Mouse (Mus musculus) urinary bladder, postnatal 10 days (tissue): ENCODE measurements around the gene Sec23a.
A peak's percentile ranks its signal among the peaks of the same experiment; 100 is the strongest.
"Not testable (repeated sequence)": the region's sequence is repeated elsewhere in the genome, so short reads cannot be mapped to it uniquely, and the experiment has no call there.

Source experiments
- DNase-seq: peaks from one replicate; pipeline ENCODE4 v3.0.0; 2022; ENCODE audit warnings: low spot score

The Sec23a gene

GRCm38 (mm10) chr12:59011844-59012709 lies at the start of gene Sec23a:
Gene Sec23a, minus strand, starts transcription at chr12:59012017.
- DNase-seq: peak; percentile 94

DNA sequence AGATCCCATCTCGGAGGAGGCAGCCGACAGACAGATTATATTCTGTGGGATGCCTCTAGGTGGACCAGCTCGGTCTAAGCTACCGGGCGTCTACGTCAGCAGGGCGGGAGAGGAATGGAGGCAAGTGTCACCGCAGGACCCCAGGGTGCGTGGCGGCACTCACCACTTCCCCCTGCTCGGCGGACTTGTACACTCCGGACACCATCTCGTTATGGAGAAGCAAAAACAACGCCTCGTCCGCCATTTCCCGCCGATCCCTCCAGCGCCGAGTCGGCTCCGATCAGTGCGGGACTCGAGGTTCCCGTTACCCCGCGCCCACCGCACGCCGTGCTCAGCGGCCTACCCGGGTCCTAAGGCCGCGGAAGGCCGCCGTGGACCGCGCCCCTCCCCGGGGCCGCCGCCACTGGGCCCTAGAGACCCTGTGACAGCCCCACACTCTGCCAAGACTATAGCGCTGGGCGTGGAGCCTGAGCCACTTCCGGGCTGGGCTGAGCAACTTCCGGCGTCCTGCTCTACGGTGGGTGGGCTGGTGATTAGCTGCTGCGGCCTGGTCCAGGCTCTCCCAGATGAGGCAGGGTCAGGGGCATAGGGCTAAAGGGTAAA lies 49.3 kb upstream of the Sec23a start, which contains the start of gene Trappc6b:
TSS of gene Trappc6b (minus strand) at position 480 of the 603 bp plus-strand sequence.
- DNase-seq: no peak

- DNase-seq: no peak
Measured at GRCm38 (mm10) chr12:59060322-59060721, 48.5 kb upstream of the Sec23a start.

DNA sequence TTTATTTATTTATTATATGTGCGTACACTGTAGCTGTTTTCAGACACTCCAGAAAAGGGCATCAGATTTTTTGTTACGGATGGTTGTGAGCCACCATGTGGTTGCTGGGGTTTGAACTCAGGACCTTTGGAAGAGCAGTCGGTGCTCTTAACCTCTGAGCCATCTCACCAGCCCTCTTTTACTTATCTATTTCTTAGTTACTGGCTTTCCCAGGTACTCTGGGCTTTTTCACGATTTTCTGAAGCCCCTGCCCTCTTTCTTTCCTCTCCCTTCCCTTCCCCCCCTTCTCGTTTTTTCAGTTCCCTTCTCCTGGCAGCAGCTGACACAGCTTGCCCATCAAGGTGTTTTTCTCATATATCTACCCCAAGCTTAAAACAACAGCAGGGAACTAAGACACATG lies 46.4 kb upstream of the Sec23a start:
- DNase-seq: not testable (repeated sequence)

- no peak for DNase-seq
Measured at GRCm38 (mm10) chr12:59056222-59056621, 44.4 kb upstream of the Sec23a start.

- DNase-seq: no peak
Measured at GRCm38 (mm10) chr12:59055196-59055850, 43.5 kb upstream of the Sec23a start.

- DNase-seq: no peak
Measured at GRCm38 (mm10) chr12:59053976-59054375, 42.2 kb upstream of the Sec23a start.

DNA sequence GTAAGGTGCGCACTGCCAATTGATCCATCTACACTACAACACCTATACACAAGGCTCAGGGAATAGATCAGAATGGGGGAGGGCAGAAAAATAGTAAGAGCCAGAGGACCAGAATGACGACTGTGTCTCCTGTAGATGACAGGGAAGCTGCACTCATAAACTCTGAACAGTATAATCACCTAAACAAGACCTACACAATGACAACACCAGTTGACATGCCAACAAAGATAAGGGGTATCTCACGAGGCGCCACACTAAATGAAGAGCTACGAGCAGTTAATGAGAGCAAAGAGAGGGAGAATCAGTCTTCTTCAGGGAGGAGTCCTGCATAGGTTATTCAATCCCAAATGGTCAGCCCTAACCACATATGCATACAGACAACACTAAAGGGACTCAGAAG lies 41.3 kb upstream of the Sec23a start:
- DNase-seq: no peak

DNA sequence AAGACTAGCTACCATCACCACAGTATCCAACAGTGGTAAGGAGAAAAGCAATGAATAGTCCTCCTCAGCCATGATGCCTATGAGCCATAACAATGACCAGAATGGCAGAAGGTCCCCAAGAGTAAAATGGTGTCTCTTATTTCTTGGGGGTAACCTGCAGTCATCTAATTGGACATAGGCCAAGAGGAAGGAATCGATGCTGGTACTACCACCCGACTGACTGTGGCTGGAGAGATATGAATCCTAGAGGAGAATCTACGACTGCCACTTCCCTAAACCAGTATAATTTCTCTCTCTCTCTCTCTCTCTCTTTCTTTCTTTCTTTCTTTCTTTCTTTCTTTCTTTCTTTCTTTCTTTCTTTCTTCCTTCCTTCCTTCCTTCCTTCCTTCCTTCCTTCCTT lies 40.7 kb upstream of the Sec23a start:
- no peak for DNase-seq

DNA sequence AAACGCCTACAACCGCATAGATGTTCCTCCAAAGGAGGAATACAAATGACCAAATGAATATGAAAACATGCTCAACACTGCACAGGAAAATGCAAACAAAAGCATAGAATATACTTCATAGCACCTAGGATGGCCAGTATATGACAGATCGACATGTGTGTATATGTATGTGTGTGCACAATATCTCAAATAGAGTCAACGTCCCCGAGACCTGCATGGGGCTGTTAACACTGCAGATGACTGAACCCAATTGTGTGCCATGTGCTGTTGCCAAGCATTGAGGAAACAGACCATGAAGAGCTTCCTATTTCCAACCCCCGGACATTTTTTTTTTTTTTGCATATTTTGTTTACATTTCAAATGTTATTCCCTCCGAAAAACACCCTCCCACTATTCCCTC lies 29.0 kb upstream of the Sec23a start:
- no peak for DNase-seq

GRCm38 (mm10) chr12:59039971-59040844 lies 28.4 kb upstream of the Sec23a start:
- no peak for DNase-seq

DNA sequence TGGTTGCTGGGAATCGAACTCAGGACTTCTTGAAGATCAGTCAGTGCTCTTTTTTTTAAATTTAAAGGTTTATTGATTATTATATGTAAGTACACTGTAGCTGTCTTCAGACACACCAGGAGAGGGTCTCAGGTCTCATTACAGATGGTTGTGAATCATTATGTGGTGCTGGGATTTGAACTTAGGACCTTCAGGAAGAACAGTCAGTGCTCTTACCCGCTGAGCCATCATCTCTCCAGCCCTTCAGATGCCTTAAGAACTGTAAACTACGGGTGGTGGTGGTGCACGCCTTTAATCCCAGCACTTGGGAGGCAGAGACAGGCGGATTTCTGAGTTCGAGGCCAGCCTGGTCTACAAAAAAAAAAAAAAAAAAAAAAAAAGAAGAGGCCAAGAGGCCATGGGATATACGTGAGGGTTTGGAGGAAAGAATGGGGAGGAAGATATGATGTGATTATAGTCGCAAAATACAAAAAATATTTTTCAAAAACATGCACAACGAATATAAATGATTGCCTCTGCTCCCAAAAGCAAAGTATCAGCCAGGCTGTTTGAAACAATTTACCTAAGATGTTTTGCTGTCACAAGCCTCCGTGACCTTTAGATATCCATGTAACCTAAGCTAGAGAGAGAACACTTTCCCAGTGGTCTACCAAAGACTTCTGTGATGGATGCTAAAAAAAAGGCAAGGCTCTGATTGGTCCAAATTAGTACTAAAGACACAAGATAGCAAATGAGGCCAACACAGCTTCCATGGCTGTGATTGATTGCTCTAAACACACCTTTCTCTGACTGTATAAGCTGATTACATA lies 27.5 kb upstream of the Sec23a start:
- DNase-seq: no peak

- no peak for DNase-seq
Measured at GRCm38 (mm10) chr12:59032101-59032500, 20.3 kb upstream of the Sec23a start.

DNA sequence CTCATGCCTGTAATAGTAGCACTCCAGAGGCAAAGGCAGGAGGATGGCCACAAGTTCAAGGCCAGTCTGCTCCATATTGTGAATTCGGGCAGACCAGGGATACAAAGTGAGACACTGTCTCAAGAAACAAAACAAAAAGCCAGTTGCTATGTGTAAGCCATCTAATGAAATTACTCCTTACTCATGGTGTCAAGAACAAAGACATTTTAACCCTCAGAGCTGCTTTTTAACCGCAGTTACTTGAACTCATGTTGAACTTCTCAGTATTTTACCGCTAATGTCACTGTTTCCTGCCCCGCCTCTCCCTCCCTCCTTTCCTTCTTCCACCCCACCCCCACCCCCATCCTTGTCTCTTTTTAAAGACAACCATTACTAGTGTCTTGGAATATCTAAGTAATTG lies 9.5 kb upstream of the Sec23a start:
- DNase-seq: no peak

DNA sequence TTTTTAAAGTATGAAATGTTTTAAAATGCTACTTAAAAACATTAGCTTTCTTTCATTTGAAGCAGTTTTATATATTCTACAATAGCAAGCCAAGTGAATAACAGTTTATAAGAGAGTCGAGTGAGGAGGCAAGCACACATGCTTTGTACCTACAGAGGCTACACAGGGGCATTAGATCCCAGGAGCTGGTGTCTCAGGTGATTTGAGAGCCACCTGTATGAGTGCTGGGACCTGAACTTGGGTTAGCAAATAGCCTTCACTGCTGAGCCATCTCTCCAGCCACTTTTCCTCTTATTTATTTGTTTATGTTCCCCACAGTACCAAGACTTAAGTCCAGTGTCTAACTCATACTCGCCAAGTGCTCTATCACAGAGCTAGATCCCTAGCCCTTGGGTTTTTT lies 8.1 kb upstream of the Sec23a start:
- no peak for DNase-seq

DNA sequence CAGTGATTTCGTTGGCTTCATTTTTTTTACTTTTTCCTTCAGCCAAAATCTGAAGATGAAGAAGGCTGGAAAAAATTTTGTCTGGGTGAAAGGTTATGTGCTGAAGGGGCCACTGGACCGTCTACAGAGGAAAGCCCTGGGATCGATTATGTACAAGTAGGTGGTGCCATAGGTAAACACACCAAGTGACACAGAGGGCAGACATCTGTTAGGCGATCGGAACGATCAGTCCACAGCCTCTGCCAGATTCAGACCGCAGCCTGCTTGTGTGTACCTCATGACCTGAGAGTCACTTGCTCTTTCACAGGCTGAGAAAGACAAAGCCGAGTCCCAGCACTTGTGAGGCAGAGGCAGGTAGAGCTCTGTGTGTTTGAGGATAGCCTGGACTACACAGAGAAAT lies 6.2 kb upstream of the Sec23a start:
- DNase-seq: no peak

DNA sequence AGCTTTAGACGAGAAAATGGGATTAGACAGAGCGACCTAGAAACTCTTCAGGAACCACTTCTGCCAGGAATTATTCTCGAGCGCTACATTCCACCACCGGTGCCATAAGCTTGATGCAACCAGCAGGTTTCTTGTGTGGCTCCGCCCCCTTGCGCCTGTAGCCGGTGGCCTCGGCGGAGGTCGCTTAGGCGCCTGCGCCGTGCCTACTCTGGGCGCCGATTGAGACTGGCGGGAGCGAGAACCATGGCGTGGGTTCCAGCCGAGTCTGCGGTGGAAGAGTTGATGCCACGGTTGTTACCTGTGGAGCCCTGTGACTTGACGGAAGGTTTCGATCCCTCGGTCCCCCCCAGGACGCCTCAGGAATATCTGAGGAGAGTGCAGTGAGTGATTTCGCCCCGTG lies 1.4 kb upstream of the Sec23a start, which contains the start of gene Gemin2:
TSS of gene Gemin2 (plus strand) at position 160 of the 400 bp plus-strand sequence.
- peak; percentile 53 for DNase-seq

GRCm38 (mm10) chr12:59012710-59013091 lies 884 bp upstream of the Sec23a start:
- DNase-seq: no peak

DNA sequence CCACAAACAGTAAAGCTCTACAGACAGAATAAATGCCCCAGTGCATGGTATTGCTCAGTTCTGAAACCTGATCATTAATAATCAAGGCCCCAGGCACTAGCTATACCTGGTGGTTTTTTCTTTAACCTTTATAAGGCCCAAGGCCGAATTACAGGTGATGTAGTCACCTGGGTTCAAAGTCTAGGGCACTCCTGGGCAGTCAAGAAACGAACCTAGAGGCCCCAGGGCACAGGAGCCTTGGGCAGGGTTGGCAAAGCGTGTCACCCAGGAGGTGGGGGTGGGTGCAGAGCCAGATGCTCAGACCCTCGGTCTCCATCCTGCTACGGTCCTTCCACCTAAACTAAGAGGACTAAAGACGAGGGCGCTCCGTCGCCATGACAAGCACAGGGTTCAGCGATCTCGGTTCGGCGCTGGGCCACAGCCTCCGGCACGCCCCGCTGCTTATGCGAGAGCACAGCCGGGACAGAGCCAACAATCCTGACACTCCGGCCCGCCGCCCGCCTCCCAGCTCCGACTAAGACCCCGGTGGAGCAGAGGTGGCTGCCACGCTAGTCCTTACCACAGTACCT lies 458 bp downstream of the Sec23a start:
- no peak for DNase-seq

GRCm38 (mm10) chr12:59010482-59010881 lies 1.3 kb downstream of the Sec23a start:
- DNase-seq: no peak

- DNase-seq: no peak
Measured at GRCm38 (mm10) chr12:58985766-58986165, 26.1 kb downstream of the Sec23a start.
